Comparison of ENCODE assay signal across 8 mouse cellular contexts in the genomic region with DNA sequence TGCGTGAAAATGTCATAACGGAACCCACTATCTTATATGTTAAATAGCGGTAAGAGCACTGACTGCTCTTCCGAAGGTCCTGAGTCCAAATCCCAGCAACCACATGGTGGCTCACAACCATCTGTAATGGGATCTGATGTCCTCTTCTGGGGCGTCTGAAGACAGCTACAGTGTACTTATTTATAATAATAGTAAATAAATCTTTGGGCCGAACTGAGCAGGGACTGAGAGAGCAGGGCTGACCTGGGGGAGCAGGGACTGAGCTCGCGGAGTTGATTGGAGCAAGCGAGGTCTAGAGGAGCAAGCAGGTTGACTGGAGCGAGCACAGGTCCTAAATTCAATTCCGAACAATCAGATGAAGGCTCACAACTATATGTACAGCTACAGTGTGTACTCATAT. TPM values are rescaled to one million over a fixed set of nuclear protein-coding genes. Genes with fewer than 3 reads are reported as not detected.
DNase-seq lines count a peak whose midpoint lies in the region; ATAC-seq lines count a peak whose summit lies in the region.
"Not testable (repeated sequence)": the region's sequence is repeated elsewhere in the genome, so short reads cannot be mapped to it uniquely, and the experiment has no call there.

No protein-coding gene starts in this region.

- not testable (repeated sequence) for H3K36me3 ChIP-seq in forebrain, embryonic 10.5 days (replicated peaks); heart, embryonic 14.5 days (ENCODE audit: control insufficient read depth, insufficient read depth, low read length); intestine, embryonic 14.5 days (ENCODE audit: control insufficient read depth, insufficient read depth, low read length); limb, embryonic 13.5 days; neural tube, embryonic 14.5 days (ENCODE audit: control insufficient read depth, insufficient read depth, low read length)

- peak overlapping the region; percentile 64 for H3K4me3 ChIP-seq in forebrain, embryonic 10.5 days
- peak overlapping the region in 1 of 2 experiments; percentile 61; a peak in 2 of 4 replicates for H3K4me3 ChIP-seq in heart, embryonic 14.5 days (ENCODE audit: control insufficient read depth in 1 of 2, insufficient read depth in 1 of 2, low read depth in 1 of 2, low read length in 2 of 2)
- peak overlapping the region; percentile 59 for H3K4me3 ChIP-seq in intestine, embryonic 14.5 days (ENCODE audit: low read depth, low read length)
- H3K4me3 ChIP-seq in limb, embryonic 13.5 days = peak overlapping the region; percentile 58
- peak overlapping the region; percentile 17 for H3K4me3 ChIP-seq in neural tube, embryonic 14.5 days (ENCODE audit: low read depth, low read length)

- H3K4me2 ChIP-seq in heart, embryonic 14.5 days (ENCODE audit: low read length) = peak overlapping the region; percentile 62
- H3K4me2 ChIP-seq in intestine, embryonic 14.5 days (ENCODE audit: low read length) = peak overlapping the region; percentile 45
- peak overlapping the region; percentile 57 for H3K4me2 ChIP-seq in limb, embryonic 13.5 days (replicated peaks)
- peak overlapping the region; percentile 43 for H3K4me2 ChIP-seq in neural tube, embryonic 14.5 days (ENCODE audit: low read depth, low read length)

- 45% methylated on average over 11 of the region's 11 CpGs for WGBS in forebrain, embryonic 10.5 days
- WGBS in heart, embryonic 14.5 days = 35% methylated on average over 11 of the region's 11 CpGs
- WGBS in intestine, embryonic 14.5 days = 40% methylated on average over 11 of the region's 11 CpGs
- 43% methylated on average over 11 of the region's 11 CpGs for WGBS in limb, embryonic 13.5 days
- 38% methylated on average over 11 of the region's 11 CpGs for WGBS in neural tube, embryonic 14.5 days

- H3K9me3 ChIP-seq in forebrain, embryonic 10.5 days; heart, embryonic 14.5 days (ENCODE audit: control insufficient read depth, low read length); intestine, embryonic 14.5 days (ENCODE audit: control insufficient read depth, low read length); limb, embryonic 13.5 days; neural tube, embryonic 14.5 days (ENCODE audit: control insufficient read depth, low read length): not testable (repeated sequence)

- DNase-seq in cerebellum, adult 9-11 months = peak; percentile 42
- not testable (repeated sequence) for DNase-seq in forebrain, embryonic 10.5 days (ENCODE audit: extremely low spot score, low spot score); intestine, embryonic 14.5 days (ENCODE audit: low spot score)
- DNase-seq in lung, postnatal 36 days = peak; percentile 3

- not testable (repeated sequence) for H3K4me1 ChIP-seq in forebrain, embryonic 10.5 days; heart, embryonic 14.5 days (ENCODE audit: control insufficient read depth in 2 of 2, insufficient read depth in 2 of 2, low read length in 2 of 2); intestine, embryonic 14.5 days (replicated peaks; ENCODE audit: control insufficient read depth, insufficient read depth, low read length); limb, embryonic 13.5 days; neural tube, embryonic 14.5 days (ENCODE audit: control insufficient read depth, insufficient read depth, low read length)

- H3K27ac ChIP-seq in forebrain, embryonic 10.5 days; heart, embryonic 14.5 days (replicated peaks in 1 of 2; ENCODE audit: control insufficient read depth in 1 of 2, insufficient read depth in 1 of 2, low read depth in 2 of 2, low read length in 2 of 2); intestine, embryonic 14.5 days (ENCODE audit: low read depth); limb, embryonic 13.5 days; neural tube, embryonic 14.5 days (ENCODE audit: low read depth, low read length): not testable (repeated sequence)

- peak; percentile 20 for ATAC-seq in CD4-positive, CD25-positive, alpha-beta regulatory T cell, adult 4 months
- not testable (repeated sequence) for ATAC-seq in heart, embryonic 14.5 days (ENCODE audit: insufficient number of reproducible peaks, insufficient read depth, low FRiP score, low read depth)
- peak; percentile 24; the same call in 1 of the 2 replicates for ATAC-seq in intestine, embryonic 14.5 days (replicated peaks; ENCODE audit: low FRiP score, low TSS enrichment, low read depth)
- 0 out of 2 replicates have a peak, but pooled peaks have one; percentile 7 for ATAC-seq in limb, embryonic 13.5 days (ENCODE audit: low FRiP score, low read depth)
- peak; percentile 41 for ATAC-seq in neural tube, embryonic 14.5 days (ENCODE audit: low read depth)

- H3K27me3 ChIP-seq in forebrain, embryonic 10.5 days (ENCODE audit: poor library complexity, severe bottlenecking) = 0 out of 2 replicates have a peak, but pooled peaks cover 12% of the 10 kb centered on the region
- H3K27me3 ChIP-seq in heart, embryonic 14.5 days (ENCODE audit: control insufficient read depth, insufficient read depth, low read length); intestine, embryonic 14.5 days (replicated peaks; ENCODE audit: control insufficient read depth, insufficient read depth, low read length); limb, embryonic 13.5 days; neural tube, embryonic 14.5 days (ENCODE audit: control insufficient read depth, insufficient read depth, low read length): not testable (repeated sequence)

- H3K9ac ChIP-seq in heart, embryonic 14.5 days (ENCODE audit: low read length) = peak overlapping the region; percentile 59
- H3K9ac ChIP-seq in intestine, embryonic 14.5 days (ENCODE audit: low read length); limb, embryonic 13.5 days; neural tube, embryonic 14.5 days (replicated peaks; ENCODE audit: low read depth, low read length): not testable (repeated sequence)

RNA-seq across cellular contexts. Expression of a gene that starts 0.7 kb away (rescaled TPM):
- 100 to 1,000 TPM in 1 of 2 experiments, 10 to 100 TPM in 1; 57.8 to 125 TPM for polyA plus RNA-seq in CD4-positive, CD25-positive, alpha-beta regulatory T cell, adult 4 months (2017; shearing (Covaris generic))
- polyA plus RNA-seq in forebrain, embryonic 10.5 days (2016; fragmentation: Nextera tagmentation; extraction: Ambion mirVana) = 81.9 and 84.5 TPM in 2 replicates
- 37.6 and 41.5 TPM in 2 replicates for polyA plus RNA-seq in heart, embryonic 14.5 days (2014; fragmentation: Nextera tagmentation; extraction: Ambion mirVana)
- polyA plus RNA-seq in intestine, embryonic 14.5 days (2014; fragmentation: Nextera tagmentation; extraction: Ambion mirVana) = 41.0 and 44.0 TPM in 2 replicates
- polyA plus RNA-seq in limb, embryonic 13.5 days (2015; fragmentation: Nextera tagmentation; extraction: Ambion mirVana) = 58.1 and 61.9 TPM in 2 replicates
- 69.5 and 79.6 TPM in 2 replicates for polyA plus RNA-seq in neural tube, embryonic 14.5 days (2014; fragmentation: Nextera tagmentation; extraction: Ambion mirVana)
